Mouse (Mus musculus) heart, embryonic 14.5 days (tissue): ENCODE results near the gene Pou2f2. TPM values are rescaled to one million over a fixed set of nuclear protein-coding genes. Genes with fewer than 3 reads are reported as not detected.

Source experiments
- ATAC-seq: fragments of 200-750 bp; cut with Nextera tagmentation; 2 replicates; pipeline ENCODE4 v1.8.0; 2017; ENCODE audit warnings: low read depth, moderate TSS enrichment; ENCODE audit not compliant: insufficient number of reproducible peaks, insufficient read depth, low FRiP score
- H3K27ac ChIP-seq, 2 experiments: fragments of 200-500 bp in 1 of 2; fragments of 300-500 bp in 1 of 2; sonication (generic) in 1 of 2; replicated peaks in 1 of 2; 2 replicates each; pipeline ENCODE4 v1.5.1; 2012 to 2014; ENCODE audit warnings: low read depth in 2 of 2, low read length in 2 of 2, control low read depth in 1 of 2, mild to moderate bottlenecking in 1 of 2, mixed read lengths in 1 of 2; ENCODE audit not compliant: control insufficient read depth in 1 of 2, insufficient read depth in 1 of 2
- H3K27me3 ChIP-seq: fragments of 300-500 bp; sonication (generic); 2 replicates; pipeline ENCODE4 v1.6.1; 2014; ENCODE audit warnings: mild to moderate bottlenecking, low read length, control low read depth; ENCODE audit not compliant: control insufficient read depth, insufficient read depth
- H3K36me3 ChIP-seq: fragments of 300-500 bp; sonication (generic); 2 replicates; pipeline ENCODE4 v1.6.1; 2014; ENCODE audit warnings: mild to moderate bottlenecking, control low read depth, low read length, mixed read lengths; ENCODE audit not compliant: control insufficient read depth, insufficient read depth
- H3K4me1 ChIP-seq, 2 experiments: fragments of 200-500 bp in 1 of 2; fragments of 300-500 bp in 1 of 2; sonication (generic) in 1 of 2; 2 replicates each; pipeline ENCODE4 v1.6.1; 2012 to 2014; ENCODE audit warnings: low read length in 2 of 2, control low read depth in 1 of 2, mixed read lengths in 1 of 2; ENCODE audit not compliant: control insufficient read depth in 2 of 2, insufficient read depth in 2 of 2
- H3K4me2 ChIP-seq: fragments of 300-500 bp; sonication (generic); 2 replicates; pipeline ENCODE4 v1.6.1; 2014; ENCODE audit warnings: mild to moderate bottlenecking, low read length
- H3K4me3 ChIP-seq, 2 experiments: fragments of 200-500 bp in 1 of 2; fragments of 300-500 bp in 1 of 2; sonication (generic) in 1 of 2; 2 replicates each; pipeline ENCODE4 v1.5.1; 2012 to 2014; ENCODE audit warnings: low read length in 2 of 2, mild to moderate bottlenecking in 2 of 2, control low read depth in 1 of 2, low read depth in 1 of 2, moderate library complexity in 1 of 2; ENCODE audit not compliant: control insufficient read depth in 1 of 2, insufficient read depth in 1 of 2
- H3K9ac ChIP-seq: fragments of 300-500 bp; sonication (generic); 2 replicates; pipeline ENCODE4 v1.6.1; 2014; ENCODE audit warnings: mild to moderate bottlenecking, low read length
- H3K9me3 ChIP-seq: fragments of 300-500 bp; sonication (generic); 2 replicates; pipeline ENCODE4 v1.6.1; 2016; ENCODE audit warnings: low read length, control low read depth; ENCODE audit not compliant: control insufficient read depth
- WGBS: fragments of 180-500 bp; shearing (Covaris S2); extraction: QIAGEN DNeasy Blood & Tissue Kit; methylation state at CpG from one replicate; pipeline ENCODE4 v1.1.7; 2014; 5-methylcytosine and 5-hydroxymethylcytosine counted together
- polyA plus RNA-seq: library from polyadenylated mRNA; unstranded; fragments of >200 nt; fragmentation: Nextera tagmentation; extraction: Ambion mirVana; gene quantifications from 2 replicates; pipeline ENCODE4 v1.2.1, GENCODE M21; 2014

Pou2f2 gene
- polyA plus RNA-seq, 1 experiment from 2014 or later = 0.50 TPM

DNA sequence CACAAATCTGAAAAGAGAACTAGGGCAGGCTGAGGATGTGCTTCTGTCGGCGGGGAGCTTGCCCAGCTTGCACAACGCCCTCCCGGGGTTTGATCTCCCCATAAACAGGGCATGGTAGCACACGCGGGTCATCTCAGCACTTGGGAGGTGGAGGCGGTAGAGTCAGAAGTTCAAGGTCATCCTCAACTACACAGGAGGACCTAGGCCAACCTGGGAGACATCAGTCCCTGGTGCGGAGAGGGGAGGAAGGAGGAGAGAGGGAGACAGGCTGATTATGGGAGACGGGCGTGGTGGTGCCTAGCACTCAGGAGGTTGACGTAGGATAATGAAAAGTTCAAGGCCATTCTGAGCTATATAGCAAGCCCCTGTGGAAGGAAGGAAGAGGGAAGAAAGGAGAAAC lies 11.3 kb upstream of the Pou2f2 start:
- no peaks in the 10 kb centered on the region for H3K36me3 ChIP-seq
- H3K4me2 ChIP-seq = no peak overlapping the region
- H3K9me3 ChIP-seq = no peaks in the 10 kb centered on the region
- no peak overlapping the region for H3K27ac ChIP-seq
- no peak overlapping the region for H3K9ac ChIP-seq
- no peaks in the 10 kb centered on the region for H3K4me1 ChIP-seq
- H3K27me3 ChIP-seq = peaks cover 5% of the 10 kb centered on the region; the same call in 1 of the 2 replicates
- WGBS = 78% methylated on average over 11 of the region's 11 CpGs
- H3K4me3 ChIP-seq = no peak overlapping the region
- ATAC-seq = no peak

GRCm38 (mm10) chr7:25187662-25188650 lies 8.4 kb upstream of the Pou2f2 start:
- H3K9ac ChIP-seq = no peak overlapping the region
- 20% methylated on average over 21 of the region's 21 CpGs for WGBS
- no peak overlapping the region for H3K4me3 ChIP-seq
- ATAC-seq = peak; percentile 59; the same call in 1 of the 2 replicates
- no peaks in the 10 kb centered on the region for H3K9me3 ChIP-seq
- peaks cover 25% of the 10 kb centered on the region for H3K27me3 ChIP-seq
- no peaks in the 10 kb centered on the region for H3K36me3 ChIP-seq
- no peaks in the 10 kb centered on the region for H3K4me1 ChIP-seq
- no peak overlapping the region for H3K27ac ChIP-seq
- no peak overlapping the region for H3K4me2 ChIP-seq

DNA sequence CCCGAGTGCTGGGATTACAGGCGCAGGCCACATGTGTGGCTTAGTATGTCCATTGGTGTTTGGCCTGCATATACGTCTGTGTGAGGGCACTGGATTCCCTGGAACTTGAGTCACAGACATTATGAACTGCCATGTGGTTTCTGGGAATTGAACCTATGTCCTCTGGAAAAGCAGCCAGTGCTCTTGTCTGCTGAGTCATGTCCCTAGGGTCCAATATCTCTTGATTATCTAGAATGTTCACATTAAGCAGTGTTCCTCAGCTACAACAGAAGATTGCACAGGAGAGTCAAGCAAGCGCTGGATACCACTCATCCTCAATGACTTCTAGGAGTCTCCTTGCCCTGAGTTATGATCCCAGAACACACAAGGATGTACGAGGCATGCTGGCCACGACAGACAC lies 4.6 kb upstream of the Pou2f2 start:
- Histone ChIP-seq H3K4me1 (0 out of 4 replicates have a peak, but pooled peaks cover 0 to under 1% of the 10 kb centered on the region in 2 experiments), H3K27ac (no peak overlapping the region), H3K36me3 (no peaks in the 10 kb centered on the region), H3K27me3 (peaks cover 63% of the 10 kb centered on the region), H3K9me3 (no peaks in the 10 kb centered on the region), H3K4me2 (no peak overlapping the region), H3K4me3 (no peak overlapping the region), H3K9ac (no peak overlapping the region)
- no peak for ATAC-seq
- WGBS = 70% methylated on average over 6 of the region's 6 CpGs

- no peaks in the 10 kb centered on the region for H3K36me3 ChIP-seq
- 6% methylated on average over 21 of the region's 21 CpGs for WGBS
- peak overlapping the region; percentile 18; the same call in 1 of the 2 replicates for H3K4me2 ChIP-seq
- peaks cover 84% of the 10 kb centered on the region for H3K27me3 ChIP-seq
- no peak for ATAC-seq
- peak overlapping the region in 1 of 2 experiments; percentile 4; a peak in 1 of 4 replicates for H3K4me3 ChIP-seq
- no peak overlapping the region for H3K9ac ChIP-seq
- H3K9me3 ChIP-seq = no peaks in the 10 kb centered on the region
- peaks cover 0 to 9% of the 10 kb centered on the region in 2 experiments; a peak in 1 of 4 replicates for H3K4me1 ChIP-seq
- H3K27ac ChIP-seq = no peak overlapping the region
Observed at GRCm38 (mm10) chr7:25181814-25182213, 2.3 kb upstream of the Pou2f2 start.

DNA sequence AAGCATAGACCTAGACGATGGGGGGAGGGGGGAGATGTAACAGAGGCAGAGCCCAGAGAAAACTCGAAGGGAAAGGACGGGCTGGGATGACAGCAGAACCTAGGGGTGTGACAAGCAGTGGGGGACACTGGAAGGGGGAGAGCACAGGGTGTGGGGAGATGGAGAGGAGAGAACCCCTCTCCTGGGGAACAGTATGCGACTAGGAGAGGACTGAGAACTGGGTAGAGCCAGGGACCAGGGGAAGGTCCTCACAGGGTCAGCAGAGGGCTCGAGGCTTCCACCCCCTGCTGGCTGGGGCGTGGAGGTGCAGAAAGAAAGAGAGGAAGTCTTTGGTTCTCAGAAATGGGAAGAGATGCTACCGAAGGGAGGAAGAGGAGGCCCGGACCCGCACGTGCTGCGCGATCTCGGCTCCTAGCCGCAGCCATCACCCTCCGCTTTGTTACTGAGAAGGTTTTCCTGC lies 1.8 kb upstream of the Pou2f2 start:
- Histone ChIP-seq H3K9me3 (no peaks in the 10 kb centered on the region), H3K9ac (no peak overlapping the region), H3K27me3 (peaks cover 86% of the 10 kb centered on the region), H3K4me3 (peak overlapping the region in 1 of 2 experiments; percentile 4; a peak in 1 of 4 replicates), H3K27ac (no peak overlapping the region), H3K36me3 (no peaks in the 10 kb centered on the region), H3K4me2 (peak overlapping the region; percentile 18; the same call in 1 of the 2 replicates), H3K4me1 (peaks cover 0 to 9% of the 10 kb centered on the region in 2 experiments; a peak in 1 of 4 replicates)
- ATAC-seq = no peak
- 2% methylated on average over 15 of the region's 15 CpGs for WGBS

DNA sequence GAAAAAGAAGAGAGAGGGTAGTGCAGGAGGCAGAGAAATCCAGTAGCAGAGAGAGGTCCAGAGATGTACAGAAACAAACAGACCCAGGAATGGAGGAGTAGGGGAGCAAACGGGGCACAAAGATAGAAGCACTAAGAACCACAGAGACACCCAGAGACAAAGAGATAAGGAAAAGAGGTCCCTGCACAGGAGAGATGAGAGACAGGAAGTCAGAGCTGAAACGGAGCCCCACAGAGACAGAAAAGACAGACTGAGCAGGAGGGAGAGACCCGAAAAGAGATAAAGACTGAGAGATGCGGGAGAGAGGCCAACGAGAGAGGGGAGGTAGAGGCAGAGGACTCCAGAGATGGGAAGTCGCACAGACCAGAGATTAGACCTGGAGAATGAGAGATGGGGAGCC lies 986 bp upstream of the Pou2f2 start:
- Histone ChIP-seq H3K27ac (no peak overlapping the region), H3K36me3 (no peaks in the 10 kb centered on the region), H3K4me3 (no peak overlapping the region), H3K4me1 (peaks cover 0 to 9% of the 10 kb centered on the region in 2 experiments; a peak in 1 of 4 replicates), H3K4me2 (no peak overlapping the region), H3K27me3 (peaks cover 94% of the 10 kb centered on the region), H3K9ac (no peak overlapping the region), H3K9me3 (no peaks in the 10 kb centered on the region)
- 5% methylated on average over 6 of the region's 6 CpGs for WGBS
- no peak for ATAC-seq

- peaks cover 99% of the 10 kb centered on the region for H3K27me3 ChIP-seq
- WGBS = 1% methylated on average over 49 of the region's 56 CpGs
- H3K9ac ChIP-seq = no peak overlapping the region; the same call in 1 of the 2 replicates
- ATAC-seq = peak; percentile 28; the same call in 1 of the 2 replicates
- no peak overlapping the region for H3K27ac ChIP-seq
- H3K4me1 ChIP-seq = peaks cover 0 to 9% of the 10 kb centered on the region in 2 experiments; a peak in 1 of 4 replicates
- peak overlapping the region; percentile 39 to 50 for H3K4me3 ChIP-seq
- no peaks in the 10 kb centered on the region for H3K36me3 ChIP-seq
- peak overlapping the region; percentile 72 for H3K4me2 ChIP-seq
- H3K9me3 ChIP-seq = no peaks in the 10 kb centered on the region
Observed at GRCm38 (mm10) chr7:25178787-25179605, 530 bp downstream of the Pou2f2 start.
